Mouse (Mus musculus) midbrain, embryonic 15.5 days (tissue): ENCODE results near the gene Gm49352. TPM values are rescaled to one million over a fixed set of nuclear protein-coding genes. Genes with fewer than 3 reads are reported as not detected.
"Not testable (repeated sequence)": the region's sequence is repeated elsewhere in the genome, so short reads cannot be mapped to it uniquely, and the experiment has no call there.

Source experiments
- ATAC-seq: fragments of 200-750 bp; cut with Nextera tagmentation; replicated peaks from 2 replicates; pipeline ENCODE4 v1.8.0; 2017; ENCODE audit warnings: moderate TSS enrichment
- H3K27ac ChIP-seq: fragments of 300-500 bp; sonication (generic); 2 replicates; pipeline ENCODE4 v1.5.1; 2015; ENCODE audit warnings: mild to moderate bottlenecking, inconsistent platforms
- H3K27me3 ChIP-seq: fragments of 300-500 bp; sonication (generic); replicated peaks from 2 replicates; pipeline ENCODE4 v1.6.1; 2015; ENCODE audit warnings: inconsistent platforms
- H3K36me3 ChIP-seq: fragments of 300-500 bp; sonication (generic); replicated peaks from 2 replicates; pipeline ENCODE4 v1.6.1; 2015; ENCODE audit warnings: inconsistent platforms
- H3K4me1 ChIP-seq: fragments of 300-500 bp; sonication (generic); 2 replicates; pipeline ENCODE4 v1.6.1; 2015; ENCODE audit warnings: inconsistent platforms
- H3K4me2 ChIP-seq: fragments of 300-500 bp; sonication (generic); 2 replicates; pipeline ENCODE4 v1.6.1; 2015; ENCODE audit warnings: inconsistent platforms, mild to moderate bottlenecking, moderate library complexity
- H3K4me3 ChIP-seq: fragments of 300-500 bp; sonication (generic); 2 replicates; pipeline ENCODE4 v1.5.1; 2015; ENCODE audit warnings: mild to moderate bottlenecking, inconsistent platforms
- H3K9ac ChIP-seq: fragments of 300-500 bp; sonication (generic); 2 replicates; pipeline ENCODE4 v1.6.1; 2015; ENCODE audit warnings: mild to moderate bottlenecking, inconsistent platforms
- H3K9me3 ChIP-seq: fragments of 300-500 bp; sonication (generic); 2 replicates; pipeline ENCODE4 v1.6.1; 2016; ENCODE audit warnings: inconsistent platforms
- WGBS: fragments of 180-500 bp; shearing (Covaris S2); methylation state at CpG from one replicate; pipeline ENCODE4 v1.1.7; 2015; ENCODE audit warnings: mixed read lengths; 5-methylcytosine and 5-hydroxymethylcytosine counted together
- polyA plus RNA-seq: library from polyadenylated mRNA; unstranded; fragments of >200 nt; fragmentation: Nextera tagmentation; extraction: Ambion mirVana; gene quantifications from 2 replicates; pipeline ENCODE4 v1.2.1, GENCODE M21; 2015

The Gm49352 gene
- polyA plus RNA-seq, result not detected in 2 replicates

- not testable (repeated sequence) for ATAC-seq, H3K9ac ChIP-seq, H3K4me3 ChIP-seq, H3K4me1 ChIP-seq, H3K4me2 ChIP-seq, H3K27ac ChIP-seq, H3K36me3 ChIP-seq, H3K27me3 ChIP-seq
- WGBS, result 34% methylated on average over 1 of the region's 1 CpGs
- H3K9me3 ChIP-seq, result peaks cover 24% of the 10 kb centered on the region; the same call in 1 of the 2 replicates
These were observed at the start of gene Gm49352 for GRCm38 (mm10) chr13:61568074-61568473. Gene Gm49352, minus strand, starts transcription at chr13:61568174.

DNA sequence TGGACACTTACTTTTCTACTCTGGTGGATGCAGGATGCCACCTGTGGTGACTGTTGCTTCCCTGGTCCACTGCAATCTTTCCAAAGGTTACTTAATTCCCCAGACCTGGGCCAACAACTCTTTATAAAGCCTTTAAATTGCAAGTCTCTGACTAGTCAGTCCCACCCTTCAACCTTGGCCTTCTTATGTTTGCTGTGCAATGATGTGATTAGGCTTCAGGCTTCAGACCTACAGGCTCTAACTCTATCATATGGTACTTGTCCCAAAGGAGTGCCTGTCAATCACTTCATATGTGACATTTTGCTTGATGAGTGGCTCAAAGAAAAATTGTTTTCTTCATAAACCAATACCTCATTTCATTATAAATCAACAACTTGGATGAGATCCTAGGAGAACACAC lies 2.1 kb upstream of the Gm49352 start, which contains the start of gene Cts3:
TSS of gene Cts3 (minus strand) at position 101 of the 400 bp plus-strand sequence.
- H3K36me3 ChIP-seq, result no peaks in the 10 kb centered on the region
- ATAC-seq, result no peak
- H3K9ac ChIP-seq, result no peak within 1 kb of the TSS
- H3K27me3 ChIP-seq, result no peaks in the 10 kb centered on the region
- no peak within 1 kb of the TSS for H3K27ac ChIP-seq
- no peaks in the 10 kb centered on the region for H3K4me1 ChIP-seq
- no peak within 1 kb of the TSS for H3K4me2 ChIP-seq
- peaks cover 28% of the 10 kb centered on the region; the same call in 1 of the 2 replicates for H3K9me3 ChIP-seq
- H3K4me3 ChIP-seq, result no peak within 1 kb of the TSS

DNA sequence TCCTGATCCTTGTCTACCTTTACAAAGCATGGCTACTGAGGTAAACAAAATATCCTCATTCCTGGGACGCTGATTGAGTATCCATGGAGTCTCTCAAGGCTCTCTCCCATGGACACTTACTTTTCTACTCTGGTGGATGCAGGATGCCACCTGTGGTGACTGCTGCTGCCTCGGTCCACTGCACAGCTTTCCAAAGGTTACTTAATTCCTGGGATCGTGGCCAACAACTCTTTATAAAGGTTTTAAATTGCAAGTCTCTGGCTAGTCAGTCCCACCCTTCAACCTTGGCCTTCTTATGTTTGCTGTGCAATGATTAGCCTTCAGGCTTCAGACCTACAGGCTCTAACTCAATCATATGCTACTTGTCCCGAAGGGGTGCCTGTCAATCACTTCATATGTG lies 26.3 kb downstream of the Gm49352 start, which contains the start of gene Ctsm:
TSS of gene Ctsm (minus strand) at position 209 of the 400 bp plus-strand sequence.
- no peaks in the 10 kb centered on the region for H3K27me3 ChIP-seq
- no peak for ATAC-seq
- no peak within 1 kb of the TSS for H3K4me3 ChIP-seq
- H3K9ac ChIP-seq, result no peak within 1 kb of the TSS
- no peaks in the 10 kb centered on the region for H3K36me3 ChIP-seq
- no peaks in the 10 kb centered on the region for H3K4me1 ChIP-seq
- H3K27ac ChIP-seq, result no peak within 1 kb of the TSS
- H3K9me3 ChIP-seq, result peaks cover 30% of the 10 kb centered on the region
- WGBS, result 70% methylated on average over 4 of the region's 4 CpGs
- H3K4me2 ChIP-seq, result no peak within 1 kb of the TSS

Other genes with a start within 250 kb of the Gm49352 start
- gene Cts7, start 210.0 kb downstream of the Gm49352 start, polyA plus RNA-seq, result not detected in 2 replicates
- gene Ctsm, start 26.3 kb downstream of the Gm49352 start, polyA plus RNA-seq, result not detected in 2 replicates
- not detected in 2 replicates for gene Cts3, start 2.0 kb upstream of the Gm49352 start, polyA plus RNA-seq